Mouse (Mus musculus): ENCODE results near the gene Gm21974. TPM values are rescaled to one million over a fixed set of nuclear protein-coding genes. Genes with fewer than 3 reads are reported as not detected.

Gm21974 gene
- polyA plus RNA-seq, 1 experiment: not detected

DNA sequence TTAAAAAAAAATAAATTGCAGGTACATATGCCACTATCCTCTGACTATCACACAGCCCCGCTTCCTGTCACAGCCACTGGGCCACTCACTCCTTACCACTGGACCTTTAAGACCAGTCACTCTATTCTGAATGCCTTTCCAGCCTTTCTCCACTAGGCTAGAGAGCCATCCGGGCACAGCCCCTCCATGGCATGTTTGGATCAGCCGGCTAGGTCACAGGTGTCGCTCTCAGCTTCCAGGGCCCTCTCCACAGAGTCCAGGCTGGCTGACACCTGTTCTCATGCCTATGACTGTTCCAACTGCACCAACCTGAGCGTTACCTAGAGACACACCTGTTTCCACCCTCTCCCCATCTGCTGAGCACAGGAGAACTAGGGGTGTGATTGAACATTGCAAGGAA, 33.3 kb upstream of the Gm21974 start:
- Histone ChIP-seq H3K27me3 (ENCODE audit: control insufficient read depth, insufficient read depth, low read length, poor library complexity, severe bottlenecking) (no peaks in the 10 kb centered on the region), H3K27ac (ENCODE audit: insufficient read depth, low read length) (0 out of 2 replicates have a peak overlapping the region, but pooled peaks have one; percentile 5), H3K4me3 (ENCODE audit: low read depth, low read length) (peak overlapping the region; percentile 82), H3K36me3 (ENCODE audit: control insufficient read depth, insufficient read depth, low read length, poor library complexity, severe bottlenecking) (peaks cover 13% of the 10 kb centered on the region), H3K9ac (ENCODE audit: low read depth, poor library complexity, severe bottlenecking) (peak overlapping the region; percentile 64; the same call in 1 of the 2 replicates), H3K9me3 (replicated peaks; ENCODE audit: control insufficient read depth, insufficient read depth, low read length, poor library complexity, severe bottlenecking) (no peaks in the 10 kb centered on the region), H3K4me1 (ENCODE audit: control insufficient read depth, insufficient read depth, low read length) (peaks cover 10% of the 10 kb centered on the region)
- no peak for TF ChIP-seq CTCF (IDR thresholded peaks at IDR 0.05; ENCODE audit: low read depth, low read length)
- no peak for TF ChIP-seq POLR2A (IDR thresholded peaks at IDR 0.05; ENCODE audit: insufficient read depth, low read length)
- TF ChIP-seq EP300 (IDR thresholded peaks at IDR 0.05; ENCODE audit: insufficient read depth, low read depth, low read length): no peak

DNA sequence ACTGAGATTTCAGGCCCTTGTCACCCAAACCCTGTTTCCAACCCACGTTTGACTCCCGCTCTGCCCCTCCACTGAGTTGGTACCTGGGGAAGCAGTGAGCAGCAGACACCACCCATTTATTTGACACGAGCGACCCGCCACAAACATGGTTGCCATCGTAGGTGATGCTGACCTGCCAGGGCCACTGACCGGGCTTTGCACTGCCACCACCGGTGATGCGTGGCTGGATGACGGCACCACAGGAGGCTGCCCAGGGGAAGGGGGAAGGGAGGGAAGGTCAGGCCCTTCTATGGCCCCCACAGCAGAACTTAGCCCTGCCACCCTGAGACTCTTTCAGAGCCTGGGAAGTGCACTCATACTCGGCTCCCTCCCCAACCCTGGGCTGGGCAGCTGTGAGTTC, 32.5 kb upstream of the Gm21974 start:
- Histone ChIP-seq H3K9me3 (replicated peaks; ENCODE audit: control insufficient read depth, insufficient read depth, low read length, poor library complexity, severe bottlenecking) (no peaks in the 10 kb centered on the region), H3K27ac (ENCODE audit: insufficient read depth, low read length) (no peak overlapping the region), H3K9ac (ENCODE audit: low read depth, poor library complexity, severe bottlenecking) (no peak overlapping the region), H3K27me3 (ENCODE audit: control insufficient read depth, insufficient read depth, low read length, poor library complexity, severe bottlenecking) (no peaks in the 10 kb centered on the region), H3K4me1 (ENCODE audit: control insufficient read depth, insufficient read depth, low read length) (peaks cover 10% of the 10 kb centered on the region), H3K36me3 (ENCODE audit: control insufficient read depth, insufficient read depth, low read length, poor library complexity, severe bottlenecking) (peaks cover 13% of the 10 kb centered on the region), H3K4me3 (ENCODE audit: low read depth, low read length) (no peak overlapping the region)
- TF ChIP-seq POLR2A (IDR thresholded peaks at IDR 0.05; ENCODE audit: insufficient read depth, low read length) (no peak), CTCF (IDR thresholded peaks at IDR 0.05; ENCODE audit: low read depth, low read length) (no peak), EP300 (IDR thresholded peaks at IDR 0.05; ENCODE audit: insufficient read depth, low read depth, low read length) (no peak)

DNA sequence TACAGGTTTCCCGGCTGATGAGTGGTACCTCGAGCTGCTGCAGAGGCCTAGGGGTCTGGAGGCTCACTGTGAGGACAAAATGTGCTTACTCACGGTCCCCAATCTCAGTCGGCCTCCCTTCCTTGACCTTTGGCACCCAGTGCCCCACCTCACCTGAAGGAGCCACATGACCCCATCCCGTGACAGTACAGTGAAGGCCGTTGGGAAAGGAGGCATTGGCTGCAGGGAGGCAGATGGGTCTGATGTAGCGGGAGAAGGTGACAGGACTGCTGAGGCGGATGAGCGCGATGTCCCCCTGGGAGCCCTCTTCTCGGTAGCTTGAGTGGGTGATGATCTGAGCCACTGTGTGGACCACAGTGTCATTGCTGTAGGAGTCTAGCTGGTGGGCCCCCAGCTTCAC, 31.6 kb upstream of the Gm21974 start:
- no peak overlapping the region for H3K9ac ChIP-seq (ENCODE audit: low read depth, poor library complexity, severe bottlenecking)
- no peak overlapping the region for H3K27ac ChIP-seq (ENCODE audit: insufficient read depth, low read length)
- TF ChIP-seq EP300 (IDR thresholded peaks at IDR 0.05; ENCODE audit: insufficient read depth, low read depth, low read length) (peak; percentile 65; the same call in 1 of the 2 replicates), POLR2A (IDR thresholded peaks at IDR 0.05; ENCODE audit: insufficient read depth, low read length) (no peak)
- H3K36me3 ChIP-seq (ENCODE audit: control insufficient read depth, insufficient read depth, low read length, poor library complexity, severe bottlenecking): peaks cover 13% of the 10 kb centered on the region
- H3K27me3 ChIP-seq (ENCODE audit: control insufficient read depth, insufficient read depth, low read length, poor library complexity, severe bottlenecking): no peaks in the 10 kb centered on the region
- peaks cover 8% of the 10 kb centered on the region for H3K4me1 ChIP-seq (ENCODE audit: control insufficient read depth, insufficient read depth, low read length)
- H3K9me3 ChIP-seq (replicated peaks; ENCODE audit: control insufficient read depth, insufficient read depth, low read length, poor library complexity, severe bottlenecking): no peaks in the 10 kb centered on the region
- H3K4me3 ChIP-seq (ENCODE audit: low read depth, low read length): no peak overlapping the region; the same call in 1 of the 2 replicates

DNA sequence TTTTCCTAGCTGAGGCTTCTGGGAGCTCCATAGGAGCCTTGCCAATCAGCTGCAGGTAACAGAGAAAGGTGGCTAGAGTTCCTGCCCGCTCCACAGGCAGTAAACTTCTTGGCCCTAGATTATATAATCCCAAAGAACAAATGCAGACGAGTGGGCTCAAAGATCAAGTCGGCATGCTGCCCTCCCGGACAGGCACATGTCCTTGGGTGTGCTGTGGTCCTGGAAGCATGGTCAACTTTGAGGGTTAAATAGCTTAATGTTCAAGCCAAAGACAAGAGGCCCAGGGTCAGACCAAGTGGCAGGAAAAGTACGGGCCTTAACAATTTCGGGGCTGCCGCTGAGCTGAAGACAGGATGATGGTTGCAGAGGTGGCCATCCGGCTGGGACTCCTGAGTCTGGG, 30.8 kb upstream of the Gm21974 start:
- Histone ChIP-seq H3K27ac (ENCODE audit: insufficient read depth, low read length) (no peak overlapping the region), H3K36me3 (ENCODE audit: control insufficient read depth, insufficient read depth, low read length, poor library complexity, severe bottlenecking) (peaks cover 14% of the 10 kb centered on the region), H3K4me1 (ENCODE audit: control insufficient read depth, insufficient read depth, low read length) (peaks cover 8% of the 10 kb centered on the region), H3K9ac (ENCODE audit: low read depth, poor library complexity, severe bottlenecking) (no peak overlapping the region), H3K9me3 (replicated peaks; ENCODE audit: control insufficient read depth, insufficient read depth, low read length, poor library complexity, severe bottlenecking) (no peaks in the 10 kb centered on the region), H3K27me3 (ENCODE audit: control insufficient read depth, insufficient read depth, low read length, poor library complexity, severe bottlenecking) (no peaks in the 10 kb centered on the region), H3K4me3 (ENCODE audit: low read depth, low read length) (no peak overlapping the region)
- TF ChIP-seq CTCF (IDR thresholded peaks at IDR 0.05; ENCODE audit: low read depth, low read length): no peak
- TF ChIP-seq POLR2A (IDR thresholded peaks at IDR 0.05; ENCODE audit: insufficient read depth, low read length): no peak
- no peak for TF ChIP-seq EP300 (IDR thresholded peaks at IDR 0.05; ENCODE audit: insufficient read depth, low read depth, low read length)

DNA sequence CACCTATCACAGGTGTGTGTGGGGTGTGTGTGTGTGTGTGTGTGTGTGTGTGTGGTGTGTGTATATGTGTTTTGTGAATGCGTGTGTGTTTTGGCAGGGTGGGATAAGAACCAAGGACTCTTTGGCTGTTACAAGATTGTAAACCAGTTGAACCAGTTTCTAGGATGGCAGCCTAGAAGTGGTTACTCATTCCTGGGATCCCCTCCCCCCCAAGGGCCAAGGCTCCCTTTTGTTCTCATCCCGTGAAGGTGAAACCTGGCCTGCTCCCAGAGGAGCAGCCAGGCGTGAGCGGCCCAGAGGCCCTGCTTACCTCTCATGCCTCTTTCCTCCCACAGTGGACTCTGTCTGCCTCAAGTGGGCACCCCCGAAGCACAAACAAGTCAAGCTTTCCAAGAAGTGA, 30.0 kb upstream of the Gm21974 start:
- peak overlapping the region; percentile 41 for H3K27ac ChIP-seq (ENCODE audit: insufficient read depth, low read length)
- TF ChIP-seq CTCF (IDR thresholded peaks at IDR 0.05; ENCODE audit: low read depth, low read length) (no peak), EP300 (IDR thresholded peaks at IDR 0.05; ENCODE audit: insufficient read depth, low read depth, low read length) (0 out of 2 replicates have a peak, but pooled peaks have one; percentile 59)
- no peaks in the 10 kb centered on the region for H3K27me3 ChIP-seq (ENCODE audit: control insufficient read depth, insufficient read depth, low read length, poor library complexity, severe bottlenecking)
- H3K4me1 ChIP-seq (ENCODE audit: control insufficient read depth, insufficient read depth, low read length): peaks cover 4% of the 10 kb centered on the region
- H3K9me3 ChIP-seq (replicated peaks; ENCODE audit: control insufficient read depth, insufficient read depth, low read length, poor library complexity, severe bottlenecking): no peaks in the 10 kb centered on the region
- no peak overlapping the region for H3K4me3 ChIP-seq (ENCODE audit: low read depth, low read length)
- no peak overlapping the region for H3K9ac ChIP-seq (ENCODE audit: low read depth, poor library complexity, severe bottlenecking)
- H3K36me3 ChIP-seq (ENCODE audit: control insufficient read depth, insufficient read depth, low read length, poor library complexity, severe bottlenecking): peaks cover 16% of the 10 kb centered on the region

DNA sequence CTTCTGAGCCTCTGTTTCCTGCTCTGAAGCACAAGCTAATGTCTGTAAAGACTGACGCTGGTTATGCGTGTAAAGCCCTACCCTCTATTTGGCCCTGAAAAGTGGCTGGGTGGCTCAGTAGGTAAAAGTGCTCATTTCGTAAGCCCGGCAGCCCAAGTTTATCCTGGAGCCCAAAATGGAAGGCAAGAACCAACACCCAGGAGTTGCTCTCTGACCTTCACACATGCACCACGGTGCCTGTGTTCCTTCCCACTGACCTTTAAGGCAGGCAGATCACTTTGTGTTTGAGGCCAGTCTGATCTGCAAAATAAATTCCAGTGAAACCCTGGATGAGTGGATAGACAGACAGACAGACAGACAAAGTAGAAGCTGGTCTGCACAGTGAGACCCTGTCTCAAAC, 28.5 kb upstream of the Gm21974 start:
- Histone ChIP-seq H3K4me1 (ENCODE audit: control insufficient read depth, insufficient read depth, low read length) (peaks cover 4% of the 10 kb centered on the region), H3K4me3 (ENCODE audit: low read depth, low read length) (no peak overlapping the region), H3K27ac (ENCODE audit: insufficient read depth, low read length) (peak overlapping the region; percentile 28; the same call in 1 of the 2 replicates), H3K9me3 (replicated peaks; ENCODE audit: control insufficient read depth, insufficient read depth, low read length, poor library complexity, severe bottlenecking) (no peaks in the 10 kb centered on the region), H3K36me3 (ENCODE audit: control insufficient read depth, insufficient read depth, low read length, poor library complexity, severe bottlenecking) (peaks cover 16% of the 10 kb centered on the region), H3K9ac (ENCODE audit: low read depth, poor library complexity, severe bottlenecking) (no peak overlapping the region), H3K27me3 (ENCODE audit: control insufficient read depth, insufficient read depth, low read length, poor library complexity, severe bottlenecking) (no peaks in the 10 kb centered on the region)
- no peak for TF ChIP-seq POLR2A (IDR thresholded peaks at IDR 0.05; ENCODE audit: insufficient read depth, low read length)
- TF ChIP-seq CTCF (IDR thresholded peaks at IDR 0.05; ENCODE audit: low read depth, low read length): no peak
- TF ChIP-seq EP300 (IDR thresholded peaks at IDR 0.05; ENCODE audit: insufficient read depth, low read depth, low read length): no peak
